Mouse (Mus musculus) liver, embryonic 14.5 days (tissue): ENCODE results near the gene Txnrd3. TPM values are rescaled to one million over a fixed set of nuclear protein-coding genes. Genes with fewer than 3 reads are reported as not detected.
A peak's percentile ranks its signal among the peaks of the same experiment; 100 is the strongest.

Experiments
- ATAC-seq: fragments of 200-750 bp; cut with Nextera tagmentation; 2 replicates; pipeline ENCODE4 v1.8.0; 2017; ENCODE audit warnings: moderate number of reproducible peaks, mild to moderate bottlenecking, moderate library complexity; ENCODE audit not compliant: insufficient read depth
- DNase-seq, 3 experiments: peaks; one replicate each; pipeline ENCODE4 v3.0.0-alpha.2; 2012 to 2013; ENCODE audit warnings: low read depth in 3 of 3, low spot score in 3 of 3
- H3K27ac ChIP-seq: fragments of 300-500 bp; sonication (generic); 2 replicates; pipeline ENCODE4 v1.5.1; 2014; ENCODE audit warnings: moderate library complexity, mild to moderate bottlenecking, control low read depth, inconsistent platforms
- H3K27me3 ChIP-seq: fragments of 300-500 bp; sonication (generic); 2 replicates; pipeline ENCODE4 v1.6.1; 2014; ENCODE audit warnings: mild to moderate bottlenecking, low read length, moderate library complexity; ENCODE audit not compliant: control insufficient read depth, insufficient read depth
- H3K36me3 ChIP-seq: fragments of 300-500 bp; sonication (generic); replicated peaks from 2 replicates; pipeline ENCODE4 v1.6.1; 2014; ENCODE audit warnings: low read depth; ENCODE audit not compliant: control insufficient read depth, insufficient read depth
- H3K4me1 ChIP-seq, 2 experiments: fragments of 200-500 bp in 1 of 2; fragments of 300-500 bp in 1 of 2; sonication (generic) in 1 of 2; replicated peaks; 2 replicates each; pipeline ENCODE4 v1.6.1; 2012 to 2014; ENCODE audit warnings: antibody characterized with exemption in 1 of 2, inconsistent platforms in 1 of 2, low read length in 1 of 2; ENCODE audit not compliant: control insufficient read depth in 2 of 2, insufficient read depth in 2 of 2
- H3K4me2 ChIP-seq: fragments of 300-500 bp; sonication (generic); 2 replicates; pipeline ENCODE4 v1.6.1; 2014; ENCODE audit warnings: low read depth, mild to moderate bottlenecking, control low read depth, moderate library complexity
- H3K4me3 ChIP-seq, 2 experiments: fragments of 200-500 bp in 1 of 2; fragments of 300-500 bp in 1 of 2; sonication (generic) in 1 of 2; 2 replicates each; pipeline ENCODE4 v1.5.1; 2012 to 2014; ENCODE audit warnings: low read depth in 2 of 2, low read length in 2 of 2, mild to moderate bottlenecking in 2 of 2, control low read depth in 1 of 2, inconsistent platforms in 1 of 2, moderate library complexity in 1 of 2; ENCODE audit not compliant: insufficient read depth in 1 of 2
- H3K9ac ChIP-seq: fragments of 300-500 bp; sonication (generic); replicated peaks from 2 replicates; pipeline ENCODE4 v1.6.1; 2014; ENCODE audit warnings: mild to moderate bottlenecking, control low read depth, moderate library complexity
- H3K9me3 ChIP-seq: fragments of 300-500 bp; sonication (generic); 2 replicates; pipeline ENCODE4 v1.6.1; 2016; ENCODE audit warnings: low read length, mixed read lengths; ENCODE audit not compliant: control insufficient read depth
- CTCF ChIP-seq: IDR thresholded peaks from 2 replicates; pipeline ENCODE4 v1.5.1; 2016; ENCODE audit warnings: antibody characterized with exemption, low read depth, control low read depth
- EP300 ChIP-seq: IDR thresholded peaks from 2 replicates; pipeline ENCODE4 v1.6.1; 2016; ENCODE audit warnings: antibody characterized with exemption, low read depth
- WGBS: fragments of 180-500 bp; shearing (Covaris S2); extraction: QIAGEN DNeasy Blood & Tissue Kit; methylation state at CpG from one replicate; pipeline ENCODE4 v1.1.7; 2014; ENCODE audit not compliant: insufficient replicate concordance; 5-methylcytosine and 5-hydroxymethylcytosine counted together
- polyA plus RNA-seq, 2 experiments: library from polyadenylated mRNA; depleted of rRNA in 1 of 2; stranded (reverse) in 1 of 2; unstranded in 1 of 2; fragments of >200 nt; fragmentation: Nextera tagmentation in 1 of 2; extraction: Ambion mirVana in 1 of 2; gene quantifications; 2 replicates each; pipeline versions ENCODE4 v1.2.1 to v1.2.3; 2012 to 2014

Txnrd3 gene
- 1.7 TPM in 2 replicates for polyA plus RNA-seq (2012; rRNA removed)
- 2.6 and 2.9 TPM in 2 replicates for polyA plus RNA-seq (2014; fragmentation: Nextera tagmentation; extraction: Ambion mirVana)

- H3K27me3 ChIP-seq: no peaks in the 10 kb centered on the region
- H3K9me3 ChIP-seq: no peaks in the 10 kb centered on the region
- peaks cover 0 to 7% of the 10 kb centered on the region in 2 experiments; a peak in 2 of 4 replicates for H3K4me1 ChIP-seq
- WGBS: under 1% methylated on average over 32 of the region's 51 CpGs
- no peaks in the 10 kb centered on the region for H3K36me3 ChIP-seq
- H3K4me3 ChIP-seq: peak within 1 kb of the TSS; percentile 57 to 59
- H3K4me2 ChIP-seq: peak within 1 kb of the TSS; percentile 75
- peak; percentile 79 for ATAC-seq
- no peak within 1 kb of the TSS; the same call in 1 of the 2 replicates for H3K9ac ChIP-seq
- peak; percentile 62 to 66 (median 66) for DNase-seq
- TF ChIP-seq EP300 (no peak), CTCF (peak; percentile 28; the same call in 1 of the 2 replicates)
- H3K27ac ChIP-seq: no peak within 1 kb of the TSS
Measured at GRCm38 (mm10) chr6:89643798-89644270, at the start of gene Txnrd3. Gene Txnrd3, plus strand, starts transcription at chr6:89643988.

- H3K9ac ChIP-seq: peak within 1 kb of the TSS; percentile 59
- H3K4me1 ChIP-seq: peaks cover 4 to 5% of the 10 kb centered on the region in 2 experiments; a peak in 2 of 4 replicates
- TF ChIP-seq CTCF: no peak
- no peaks in the 10 kb centered on the region for H3K9me3 ChIP-seq
- ATAC-seq (peak; percentile 100), DNase-seq (peak; percentile 73 to 74 (median 73))
- H3K4me3 ChIP-seq: peak within 1 kb of the TSS; percentile 72 to 86
- no peak within 1 kb of the TSS for H3K27ac ChIP-seq
- no peaks in the 10 kb centered on the region for H3K36me3 ChIP-seq
- H3K27me3 ChIP-seq: no peaks in the 10 kb centered on the region
- under 1% methylated on average over 56 of the region's 56 CpGs for WGBS
- H3K4me2 ChIP-seq: peak within 1 kb of the TSS; percentile 85
Measured at GRCm38 (mm10) chr6:89595018-89595776, 48.6 kb upstream of the Txnrd3 start, which contains the start of gene Chchd6. Gene Chchd6, minus strand, starts transcription at chr6:89595652.

GRCm38 (mm10) chr6:89595777-89596146 is 48.0 kb upstream of the Txnrd3 start:
- peak; percentile 17; the same call in 1 of the 2 replicates for ATAC-seq
- no peak for DNase-seq
- Histone ChIP-seq H3K9me3 (no peaks in the 10 kb centered on the region), H3K4me2 (peak overlapping the region; percentile 85), H3K4me1 (peaks cover 4 to 5% of the 10 kb centered on the region in 2 experiments; a peak in 2 of 4 replicates), H3K36me3 (no peaks in the 10 kb centered on the region), H3K9ac (no peak overlapping the region), H3K27me3 (no peaks in the 10 kb centered on the region), H3K4me3 (peak overlapping the region in 1 of 2 experiments; percentile 72; a peak in 2 of 4 replicates), H3K27ac (no peak overlapping the region)
- TF ChIP-seq CTCF (no peak), EP300 (no peak)
- WGBS: 20% methylated on average over 5 of the region's 5 CpGs

DNA sequence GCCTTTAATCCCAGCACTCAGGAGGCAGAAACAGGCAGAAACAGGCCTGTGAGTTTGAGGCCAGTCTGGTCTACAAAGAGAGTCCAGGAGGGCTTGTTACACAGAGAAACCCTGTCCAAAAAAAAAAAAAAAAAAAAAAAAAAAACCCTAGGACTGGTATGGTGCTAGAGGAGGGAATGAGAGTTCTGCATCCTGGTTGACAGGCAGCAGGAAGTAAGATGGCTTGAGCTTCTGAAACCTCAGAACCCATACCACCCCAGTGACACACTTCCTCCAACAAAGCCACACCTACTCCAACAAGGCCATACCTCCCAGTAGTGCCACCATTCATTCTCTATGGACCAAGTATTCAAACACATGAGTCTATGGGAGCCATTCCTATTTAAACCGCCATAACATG is 47.3 kb upstream of the Txnrd3 start:
- no peaks in the 10 kb centered on the region for H3K27me3 ChIP-seq
- no peak overlapping the region for H3K4me3 ChIP-seq
- no peak overlapping the region for H3K27ac ChIP-seq
- WGBS: 83% methylated on average over 1 of the region's 1 CpGs
- no peaks in the 10 kb centered on the region for H3K36me3 ChIP-seq
- H3K4me1 ChIP-seq: peaks cover 4 to 5% of the 10 kb centered on the region in 2 experiments; a peak in 2 of 4 replicates
- ATAC-seq (no peak), DNase-seq (no peak)
- H3K9ac ChIP-seq: no peak overlapping the region
- no peak overlapping the region for H3K4me2 ChIP-seq
- H3K9me3 ChIP-seq: no peaks in the 10 kb centered on the region
- TF ChIP-seq EP300 (no peak), CTCF (no peak)

GRCm38 (mm10) chr6:89606096-89606495 is 37.7 kb upstream of the Txnrd3 start:
- H3K9ac ChIP-seq: no peak overlapping the region
- H3K9me3 ChIP-seq: no peaks in the 10 kb centered on the region
- H3K4me2 ChIP-seq: no peak overlapping the region
- H3K4me3 ChIP-seq: no peak overlapping the region
- no peaks in the 10 kb centered on the region for H3K4me1 ChIP-seq
- no peaks in the 10 kb centered on the region for H3K27me3 ChIP-seq
- TF ChIP-seq EP300: no peak
- no peak for TF ChIP-seq CTCF
- ATAC-seq (no peak), DNase-seq (no peak)
- H3K27ac ChIP-seq: no peak overlapping the region
- 38% methylated on average over 3 of the region's 3 CpGs for WGBS
- no peaks in the 10 kb centered on the region for H3K36me3 ChIP-seq
